Mouse (Mus musculus) E14TG2a.4 (cell line): ENCODE data around the gene Wipf1.
A peak's percentile ranks its signal among the peaks of the same experiment; 100 is the strongest.

Source experiments
- H3K27me3 ChIP-seq: 2 replicates; pipeline ENCODE4 v1.6.1; 2014; ENCODE audit warnings: low read length, control low read depth; ENCODE audit not compliant: insufficient read depth
- H3K36me3 ChIP-seq: 2 replicates; pipeline ENCODE4 v1.6.1; 2014; ENCODE audit warnings: low read length, control low read depth; ENCODE audit not compliant: insufficient read depth
- H3K4me1 ChIP-seq: replicated peaks from 2 replicates; pipeline ENCODE4 v1.6.1; 2014; ENCODE audit warnings: low read depth, low read length, control low read depth
- H3K4me3 ChIP-seq: replicated peaks from 2 replicates; pipeline ENCODE4 v1.5.1; 2014; ENCODE audit warnings: mild to moderate bottlenecking, low read length
- H3K9me3 ChIP-seq: 2 replicates; pipeline ENCODE4 v1.6.1; 2014; ENCODE audit warnings: low read length, control low read depth
- CTCF ChIP-seq: conservative IDR thresholded peaks from 2 replicates; pipeline ENCODE4 v1.5.1; 2014; ENCODE audit warnings: low read length
- NANOG ChIP-seq: IDR thresholded peaks from 2 replicates; pipeline ENCODE4 v1.6.1; 2014; ENCODE audit warnings: borderline replicate concordance, low read length, mixed read lengths
- POU5F1 ChIP-seq: IDR thresholded peaks from 2 replicates; pipeline ENCODE4 v1.6.1; 2014; ENCODE audit warnings: low read length, borderline replicate concordance

Gene Wipf1

DNA sequence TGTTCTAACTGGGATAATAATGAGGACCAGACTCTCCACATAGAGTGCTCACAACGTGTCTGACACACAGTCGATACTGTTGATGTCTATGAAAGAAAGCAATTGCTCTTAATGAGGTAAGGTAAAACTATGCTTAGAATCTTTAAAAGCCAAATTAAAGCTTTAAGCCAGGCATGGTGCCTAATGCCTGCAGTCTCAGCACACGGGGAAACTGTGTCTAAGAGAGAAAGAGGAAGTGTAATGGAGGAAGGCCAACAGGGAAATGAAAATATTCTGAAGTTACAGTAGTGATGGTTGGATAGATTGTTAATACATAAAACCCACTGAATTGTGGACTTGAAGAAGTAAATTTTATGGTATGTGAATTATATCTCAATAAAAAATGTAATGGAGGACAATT is 24.9 kb upstream of the Wipf1 start:
- no peak for TF ChIP-seq POU5F1
- no peak for TF ChIP-seq NANOG
- no peak for TF ChIP-seq CTCF
- Histone ChIP-seq H3K27me3 (peaks cover 5% of the 10 kb centered on the region), H3K9me3 (peaks cover 12% of the 10 kb centered on the region), H3K4me3 (no peak overlapping the region), H3K4me1 (no peaks in the 10 kb centered on the region), H3K36me3 (no peaks in the 10 kb centered on the region)

DNA sequence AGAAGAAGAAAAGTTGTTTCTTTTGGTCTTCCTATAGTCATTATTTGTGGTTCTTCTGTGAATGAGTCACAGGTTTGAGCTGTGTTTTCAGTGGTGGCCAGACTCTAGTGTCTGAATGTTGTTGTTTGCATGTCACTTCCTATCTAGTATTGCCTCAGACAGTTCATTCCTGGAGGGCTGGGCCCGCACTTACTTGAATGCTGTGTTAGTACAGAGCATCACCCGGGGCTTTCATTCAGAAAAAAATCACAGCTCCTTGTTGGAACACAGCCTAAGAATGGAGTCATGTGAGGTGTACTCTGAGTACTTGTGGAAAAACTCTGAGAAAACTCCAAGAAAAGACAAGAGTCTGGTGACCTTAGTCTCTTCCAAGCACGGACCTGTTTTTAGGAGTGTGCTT is 23.4 kb upstream of the Wipf1 start:
- Histone ChIP-seq H3K27me3 (peaks cover 8% of the 10 kb centered on the region), H3K4me3 (no peak overlapping the region), H3K36me3 (no peaks in the 10 kb centered on the region), H3K9me3 (0 out of 2 replicates have a peak, but pooled peaks cover under 1% of the 10 kb centered on the region), H3K4me1 (no peaks in the 10 kb centered on the region)
- TF ChIP-seq POU5F1 (no peak), CTCF (no peak), NANOG (no peak)

DNA sequence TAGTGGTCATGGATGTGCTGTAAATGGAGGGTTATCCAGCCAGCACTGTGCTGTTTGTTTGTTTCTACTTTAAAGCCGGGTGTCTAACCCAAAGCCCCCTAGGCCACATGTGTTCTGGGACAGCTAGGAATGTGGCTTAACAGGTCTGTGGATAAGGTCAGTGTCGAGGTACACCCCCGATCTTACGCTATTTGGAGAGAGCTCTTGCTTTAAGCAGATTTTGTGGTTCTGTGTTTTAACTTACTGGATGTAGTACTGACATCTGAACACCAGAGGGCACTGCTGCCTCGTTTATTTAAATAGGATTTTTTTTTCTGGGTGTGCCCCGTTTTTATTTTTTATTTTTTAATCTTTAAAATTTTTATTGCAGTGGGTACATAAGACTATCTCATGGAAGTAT is 21.2 kb upstream of the Wipf1 start:
- TF ChIP-seq CTCF (peak; percentile 63), POU5F1 (no peak)

DNA sequence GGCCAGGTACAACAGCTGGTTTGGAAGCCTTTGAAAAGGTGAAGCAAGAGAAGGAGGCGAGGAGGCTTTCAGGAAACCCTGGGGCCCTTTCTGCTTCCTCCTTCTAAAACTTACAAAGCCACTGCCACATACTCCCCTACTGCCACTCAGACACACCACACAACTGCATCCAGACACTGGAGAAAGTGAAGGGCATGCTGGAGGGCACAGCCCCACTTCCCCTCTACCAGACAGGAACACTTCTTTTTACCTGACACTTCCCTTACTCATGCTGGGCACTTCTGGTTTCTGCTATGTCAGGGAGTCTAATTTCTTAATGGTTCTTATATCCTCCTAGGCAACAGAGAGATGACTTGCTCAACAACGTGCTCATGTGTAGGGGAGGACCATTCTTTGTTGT is 19.0 kb upstream of the Wipf1 start:
- Histone ChIP-seq H3K36me3 (no peaks in the 10 kb centered on the region), H3K9me3 (no peaks in the 10 kb centered on the region), H3K4me1 (peaks cover 6% of the 10 kb centered on the region; the same call in 1 of the 2 replicates), H3K4me3 (no peak overlapping the region), H3K27me3 (peaks cover 19% of the 10 kb centered on the region)
- TF ChIP-seq NANOG (no peak), POU5F1 (no peak), CTCF (no peak)

More for the DNA sequence above, 21.2 kb upstream of the Wipf1 start:
- H3K36me3 ChIP-seq = no peaks in the 10 kb centered on the region
- no peak overlapping the region for H3K4me3 ChIP-seq
- no peaks in the 10 kb centered on the region for H3K4me1 ChIP-seq
- H3K9me3 ChIP-seq = no peaks in the 10 kb centered on the region
- H3K27me3 ChIP-seq = peaks cover 16% of the 10 kb centered on the region

DNA sequence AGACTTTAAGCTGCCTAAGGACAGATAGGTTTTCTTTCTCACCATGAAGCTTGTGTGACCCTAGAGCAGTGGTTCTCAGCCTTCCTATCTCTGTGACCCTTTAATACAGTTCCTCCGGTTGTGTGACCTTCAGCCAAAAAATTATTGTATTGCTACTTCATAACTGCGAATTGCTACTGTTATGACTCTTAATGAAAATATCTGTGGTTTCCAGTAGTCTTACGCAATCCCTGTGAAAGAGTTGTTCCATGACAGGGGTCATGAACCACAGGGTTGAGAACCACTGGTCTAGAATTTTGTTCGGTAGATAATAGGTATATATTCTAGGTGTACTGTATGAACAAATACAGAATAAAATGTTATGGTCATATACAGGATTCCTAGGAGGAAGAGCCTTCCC is 17.7 kb upstream of the Wipf1 start:
- Histone ChIP-seq H3K4me3 (no peak overlapping the region), H3K9me3 (no peaks in the 10 kb centered on the region), H3K27me3 (peaks cover 25% of the 10 kb centered on the region), H3K4me1 (peaks cover 12% of the 10 kb centered on the region; the same call in 1 of the 2 replicates), H3K36me3 (no peaks in the 10 kb centered on the region)
- no peak for TF ChIP-seq NANOG
- TF ChIP-seq POU5F1 = no peak
- TF ChIP-seq CTCF = no peak

- Histone ChIP-seq H3K36me3 (no peaks in the 10 kb centered on the region), H3K27me3 (peaks cover 36% of the 10 kb centered on the region), H3K9me3 (no peaks in the 10 kb centered on the region), H3K4me3 (no peak overlapping the region), H3K4me1 (peaks cover 18% of the 10 kb centered on the region)
- TF ChIP-seq POU5F1 = no peak
- no peak for TF ChIP-seq CTCF
- no peak for TF ChIP-seq NANOG
Measured at GRCm38 (mm10) chr2:73545556-73545955, 16.0 kb upstream of the Wipf1 start.

GRCm38 (mm10) chr2:73540450-73541162 is 11.1 kb upstream of the Wipf1 start:
- peaks cover 37% of the 10 kb centered on the region for H3K27me3 ChIP-seq
- H3K4me1 ChIP-seq = peaks cover 33% of the 10 kb centered on the region
- no peak for TF ChIP-seq POU5F1
- no peak for TF ChIP-seq CTCF
- no peak for TF ChIP-seq NANOG
- no peaks in the 10 kb centered on the region for H3K36me3 ChIP-seq
- 0 out of 2 replicates have a peak overlapping the region, but pooled peaks have one; percentile 10 for H3K4me3 ChIP-seq
- H3K9me3 ChIP-seq = no peaks in the 10 kb centered on the region

- Histone ChIP-seq H3K36me3 (no peaks in the 10 kb centered on the region), H3K4me3 (no peak overlapping the region), H3K9me3 (no peaks in the 10 kb centered on the region), H3K4me1 (peaks cover 36% of the 10 kb centered on the region), H3K27me3 (peaks cover 39% of the 10 kb centered on the region)
- TF ChIP-seq POU5F1 = no peak
- TF ChIP-seq CTCF = peak; percentile 71
Measured at GRCm38 (mm10) chr2:73539697-73540096, 10.2 kb upstream of the Wipf1 start.

DNA sequence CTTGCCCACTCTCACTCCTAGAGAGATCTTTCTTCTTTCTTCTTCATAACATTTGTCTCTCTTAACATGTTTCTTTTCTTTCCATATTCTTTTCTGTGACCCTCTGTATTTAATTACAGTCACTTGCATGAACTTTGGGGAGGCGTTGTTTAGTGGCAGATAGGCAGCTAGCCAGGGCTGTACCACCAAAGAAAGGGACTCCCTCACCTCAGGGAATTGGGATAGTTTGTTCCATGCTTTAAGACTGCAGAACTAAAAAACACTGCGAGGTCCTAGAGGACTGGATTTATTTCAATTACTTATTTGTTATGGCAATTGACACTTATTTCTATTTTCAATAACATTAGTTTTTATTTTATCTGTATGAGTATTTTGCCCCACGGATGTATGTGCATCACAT is 9.6 kb upstream of the Wipf1 start:
- Histone ChIP-seq H3K27me3 (peaks cover 39% of the 10 kb centered on the region), H3K4me3 (no peak overlapping the region), H3K36me3 (no peaks in the 10 kb centered on the region), H3K9me3 (no peaks in the 10 kb centered on the region), H3K4me1 (peaks cover 36% of the 10 kb centered on the region)
- TF ChIP-seq CTCF = no peak
- TF ChIP-seq POU5F1 = no peak
- no peak for TF ChIP-seq NANOG

GRCm38 (mm10) chr2:73538590-73538989 is 9.1 kb upstream of the Wipf1 start:
- no peak for TF ChIP-seq POU5F1
- no peak for TF ChIP-seq NANOG
- no peak for TF ChIP-seq CTCF
- H3K9me3 ChIP-seq = no peaks in the 10 kb centered on the region
- H3K36me3 ChIP-seq = no peaks in the 10 kb centered on the region
- H3K4me3 ChIP-seq = no peak overlapping the region
- peaks cover 31% of the 10 kb centered on the region for H3K4me1 ChIP-seq
- peaks cover 36% of the 10 kb centered on the region for H3K27me3 ChIP-seq
